Mouse (Mus musculus): ENCODE results near the gene Tbxas1.

DNA sequence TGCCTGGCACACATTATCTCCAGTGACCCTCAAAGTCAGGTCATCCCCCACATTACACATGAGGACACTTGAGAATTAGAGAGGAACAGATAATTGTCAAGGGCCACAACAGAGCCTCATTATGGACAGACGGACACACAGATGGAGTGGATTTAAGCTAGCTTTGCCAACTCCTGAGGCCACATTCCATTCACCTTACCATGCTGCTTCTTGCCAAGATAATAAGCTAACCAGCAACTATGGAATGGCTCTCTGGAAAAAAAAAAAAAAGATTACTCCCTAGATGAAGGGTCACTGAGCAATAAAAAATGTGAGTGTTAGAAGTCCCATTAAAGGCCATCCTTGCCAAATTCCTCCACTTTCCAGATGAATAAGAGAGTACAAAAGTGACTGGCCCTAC, 30.1 kb upstream of the Tbxas1 start:
- no peak for TF ChIP-seq CTCF (conservative IDR thresholded peaks at IDR 0.05; ENCODE audit: low read length)
- no peak for TF ChIP-seq NANOG (IDR thresholded peaks at IDR 0.05; ENCODE audit: borderline replicate concordance, low read length)
- TF ChIP-seq POU5F1 (IDR thresholded peaks at IDR 0.05; ENCODE audit: borderline replicate concordance, low read length) = no peak
